Comparison of ENCODE assay signal across 26 mouse cellular contexts in the genomic region with DNA sequence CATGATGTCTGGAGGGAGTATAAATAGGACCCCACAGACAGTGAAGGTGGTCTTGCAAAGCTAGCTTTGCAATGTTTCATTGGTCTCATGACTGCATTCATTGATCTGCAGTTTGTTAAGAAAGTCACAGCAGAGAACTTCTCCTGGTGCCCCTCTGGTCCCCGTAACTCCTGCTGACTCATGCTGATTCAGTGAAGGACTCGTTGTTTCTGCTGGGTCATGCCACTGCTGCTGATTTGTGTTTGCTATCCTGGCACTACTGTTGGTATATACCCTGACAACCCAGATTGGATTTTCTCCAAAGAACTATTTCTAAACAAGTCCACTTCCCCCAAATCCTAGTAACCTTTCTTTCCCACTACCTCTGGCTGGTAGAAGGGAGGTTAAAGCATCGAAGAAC. TPM values are rescaled to one million over a fixed set of nuclear protein-coding genes. Genes with fewer than 3 reads are reported as not detected.
DNase-seq lines count a peak whose midpoint lies in the region; ATAC-seq and TF ChIP-seq lines count a peak whose summit lies in the region.
"Had no signal": no experiment of that assay in that cellular context is flagged by ENCODE, and none has a peak within 500 bp of the region (broad histone marks: within the 10 kb centered on the region; RNA-seq: fewer than 3 reads in every experiment).

No protein-coding gene starts in this region.

- no peak for TF ChIP-seq POLR2A in lung, adult 2 months (IDR thresholded peaks at IDR 0.05; ENCODE audit: borderline replicate concordance, extremely low read depth, low read depth, low read length)

- in situ Hi-C loops in ES-E14 (cut with MboI; ENCODE audit: low sequenced_read_pairs in 2 of 2, unreplicated experiment in 2 of 2) = no loop called here

- H3K27ac ChIP-seq in ES-E14 (ENCODE audit: insufficient read depth, low read depth, low read length, poor library complexity, severe bottlenecking) = no peak overlapping the region
- no peak overlapping the region; the same call in 1 of the 2 replicates for H3K27ac ChIP-seq in liver, embryonic 13.5 days
- no peak overlapping the region for H3K27ac ChIP-seq in liver, postnatal 0 days (ENCODE audit: low read depth)
- H3K27ac ChIP-seq: embryonic facial prominence, embryonic 15.5 days; gastrocnemius, adult 2 months; heart, embryonic 13.5 days; hindbrain, embryonic 12.5 days had no signal

- no peak for DNase-seq in ES-E14 (ENCODE audit: low read depth, low spot score)
- peak; percentile 2 for DNase-seq in ZHBTc4 (ENCODE audit: low read depth, low spot score)
- peak; percentile 9 for DNase-seq in liver, embryonic 13.5 days
- DNase-seq in liver, postnatal 0 days = no peak
- no peak for DNase-seq in lung, adult 2 months
- no peak for DNase-seq in gastrocnemius, adult 18-20 months (ENCODE audit: low spot score)
- DNase-seq: adrenal gland, adult 8-10 months; adrenal gland, postnatal 36 days; cerebellum, adult 11 months; cerebellum, adult 8-10 months; cerebellum, postnatal 14 days; embryo, embryonic 11 days; gastrocnemius, adult 2 months; gastrocnemius, postnatal 25 days; heart, adult 11 months; heart, postnatal 36 days had no signal

- H3K36me3 ChIP-seq in ES-E14 (ENCODE audit: control insufficient read depth, insufficient read depth, low read length, poor library complexity, severe bottlenecking) = no peaks in the 10 kb centered on the region
- no peaks in the 10 kb centered on the region for H3K36me3 ChIP-seq in liver, embryonic 13.5 days
- H3K36me3 ChIP-seq in liver, postnatal 0 days (replicated peaks; ENCODE audit: insufficient read depth, low read length) = no peaks in the 10 kb centered on the region
- H3K36me3 ChIP-seq: heart, embryonic 13.5 days; hindbrain, embryonic 12.5 days had no signal

- ATAC-seq in liver, embryonic 13.5 days (ENCODE audit: low read depth) = peak; percentile 89
- ATAC-seq in liver, postnatal 0 days = peak; percentile 62
- ATAC-seq in granulocyte monocyte progenitor cell, adult 5-6 weeks (replicated peaks; ENCODE audit: poor library complexity, severe bottlenecking) = no peak
- ATAC-seq: forebrain, embryonic 16.5 days; hindbrain, embryonic 16.5 days; inflammation-experienced regulatory T-cells, adult 6 months; intestine, postnatal 0 days had no signal

- no peaks in the 10 kb centered on the region for H3K4me1 ChIP-seq in ES-E14 (ENCODE audit: control insufficient read depth in 2 of 2, insufficient read depth in 2 of 2, low read length in 2 of 2, poor library complexity in 1 of 2)
- H3K4me1 ChIP-seq in liver, embryonic 13.5 days (replicated peaks) = no peaks in the 10 kb centered on the region
- H3K4me1 ChIP-seq in liver, postnatal 0 days (ENCODE audit: insufficient read depth) = no peaks in the 10 kb centered on the region
- H3K4me1 ChIP-seq in lung, adult 2 months (ENCODE audit: control insufficient read depth, insufficient read depth, low read length) = no peaks in the 10 kb centered on the region
- H3K4me1 ChIP-seq: embryonic facial prominence, embryonic 15.5 days; heart, embryonic 13.5 days; hindbrain, embryonic 12.5 days had no signal

- no peak for TF ChIP-seq CTCF in liver, postnatal 0 days (IDR thresholded peaks at IDR 0.05; ENCODE audit: low read depth)
- no peak for TF ChIP-seq CTCF in lung, adult 2 months (IDR thresholded peaks at IDR 0.05; ENCODE audit: insufficient read depth, low read length)

- TF ChIP-seq EP300 in liver, postnatal 0 days (IDR thresholded peaks at IDR 0.05; ENCODE audit: low read depth) = no peak

- 49% methylated on average over 3 of the region's 3 CpGs for WGBS in liver, embryonic 13.5 days (ENCODE audit: insufficient replicate concordance)
- WGBS in liver, postnatal 0 days (ENCODE audit: insufficient replicate concordance) = 72% methylated on average over 3 of the region's 3 CpGs
- 72% methylated on average over 3 of the region's 3 CpGs for WGBS in lung, adult 2 months

- H3K4me3 ChIP-seq in ES-E14 (ENCODE audit: insufficient read depth in 1 of 2, low read depth in 1 of 2, low read length in 2 of 2, poor library complexity in 1 of 2, severe bottlenecking in 1 of 2) = no peak overlapping the region
- no peak overlapping the region for H3K4me3 ChIP-seq in liver, embryonic 13.5 days (replicated peaks)
- no peak overlapping the region for H3K4me3 ChIP-seq in liver, postnatal 0 days (ENCODE audit: low read depth, low read length)
- H3K4me3 ChIP-seq in lung, adult 2 months (replicated peaks; ENCODE audit: extremely low read depth, low read depth, low read length) = no peak overlapping the region
- H3K4me3 ChIP-seq: embryonic facial prominence, embryonic 15.5 days; gastrocnemius, adult 2 months; heart, embryonic 13.5 days; hindbrain, embryonic 12.5 days had no signal

- no peaks in the 10 kb centered on the region for H3K9me3 ChIP-seq in ES-E14 (ENCODE audit: control insufficient read depth, insufficient read depth, low read depth, low read length)
- H3K9me3 ChIP-seq in liver, embryonic 13.5 days (replicated peaks) = no peaks in the 10 kb centered on the region
- no peaks in the 10 kb centered on the region for H3K9me3 ChIP-seq in liver, postnatal 0 days (ENCODE audit: low read length)
- H3K9me3 ChIP-seq: embryonic facial prominence, embryonic 15.5 days; heart, embryonic 13.5 days; hindbrain, embryonic 12.5 days had no signal

- H3K4me2 ChIP-seq in liver, embryonic 13.5 days = no peak overlapping the region
- H3K4me2 ChIP-seq in liver, postnatal 0 days (ENCODE audit: low read depth, low read length) = no peak overlapping the region
- H3K4me2 ChIP-seq: embryonic facial prominence, embryonic 15.5 days; heart, embryonic 13.5 days; hindbrain, embryonic 12.5 days had no signal

- H3K27me3 ChIP-seq in liver, embryonic 13.5 days = no peaks in the 10 kb centered on the region
- no peaks in the 10 kb centered on the region for H3K27me3 ChIP-seq in liver, postnatal 0 days (ENCODE audit: insufficient read depth, low read length)
- H3K27me3 ChIP-seq: embryonic facial prominence, embryonic 15.5 days; heart, embryonic 13.5 days; hindbrain, embryonic 12.5 days had no signal

- H3K9ac ChIP-seq in ES-E14 (ENCODE audit: insufficient read depth, low read depth, low read length, poor library complexity, severe bottlenecking) = no peak overlapping the region
- H3K9ac ChIP-seq in liver, embryonic 13.5 days = no peak overlapping the region
- H3K9ac ChIP-seq in liver, postnatal 0 days (replicated peaks) = no peak overlapping the region
- H3K9ac ChIP-seq: embryonic facial prominence, embryonic 15.5 days; heart, embryonic 13.5 days; hindbrain, embryonic 12.5 days had no signal

TF ChIP-seq in ES-E14, 5 proteins besides CTCF, POLR2A, EP300 and RAD21:
- TF ChIP-seq ZNF384 (IDR thresholded peaks at IDR 0.05; ENCODE audit: low read depth, low read length) (no peak), MAFK (IDR thresholded peaks at IDR 0.05; ENCODE audit: insufficient read depth, low read depth, low read length) (peak; percentile 75)
TF ChIP-seq in ES-E14: peak in this region for 1.

RNA-seq across cellular contexts. Expression of a gene that starts 29.3 kb away (rescaled TPM):
- total RNA-seq in ES-E14 (2012; rRNA removed) = 0.27 and 0.69 TPM in 2 replicates
- 0.02 TPM in 1 of 2 replicates, not detected in the other for polyA plus RNA-seq in liver, embryonic 13.5 days (2015; fragmentation: Nextera tagmentation; extraction: Ambion mirVana)
- 0.12 TPM in 1 of 2 replicates, not detected in the other for polyA plus RNA-seq in liver, postnatal 0 days (2015; fragmentation: Nextera tagmentation; extraction: Ambion mirVana)
- 0.77 and 0.94 TPM in 2 replicates for polyA plus RNA-seq in lung, adult 2 months (2012; rRNA removed)
- not detected in 2 replicates for total RNA-seq in granulocyte monocyte progenitor cell, adult 5-6 weeks (2014; fragmentation: Nextera tagmentation)
- total RNA-seq in granulocyte monocyte progenitor cell, adult 5-6 weeks (2017) = not detected in 2 replicates
- total RNA-seq in gastrocnemius, adult 18-20 months (2021) = not detected
- total RNA-seq: adrenal gland, adult 8-10 months; adrenal gland, postnatal 36 days; common myeloid progenitor, adult 5-6 weeks; gastrocnemius, adult 2 months had no signal
- polyA plus RNA-seq: C2C12; inflammation-experienced regulatory T-cells, adult 6 months had no signal

Comparison
In these comparisons a context has a peak if more than half of its experiments do, and no peak if none do; other contexts are left out.
1. DNase-seq: peak in ZHBTc4 (single experiment) and liver, embryonic 13.5 days (single experiment); none in ES-E14 (single experiment), liver, postnatal 0 days (single experiment), lung, adult 2 months (single experiment) and gastrocnemius, adult 18-20 months (single experiment).